Mouse (Mus musculus) forebrain, embryonic 10.5 days (tissue): Measurements from ENCODE around the gene Nuak1. TPM values are rescaled to one million over a fixed set of nuclear protein-coding genes. Genes with fewer than 3 reads are reported as not detected.
"Not testable (repeated sequence)": the region's sequence is repeated elsewhere in the genome, so short reads cannot be mapped to it uniquely, and the experiment has no call there.

Experiments
- DNase-seq: peaks from one replicate; pipeline ENCODE4 v3.0.0-alpha.2; 2017; ENCODE audit warnings: low spot score; ENCODE audit errors: extremely low spot score
- H3K27ac ChIP-seq: fragments of 300-500 bp; sonication (generic); 2 replicates; pipeline ENCODE4 v1.5.1; 2016; ENCODE audit warnings: mild to moderate bottlenecking
- H3K27me3 ChIP-seq: fragments of 300-500 bp; sonication (generic); 2 replicates; pipeline ENCODE4 v1.6.1; 2016; ENCODE audit warnings: mild to moderate bottlenecking; ENCODE audit not compliant: poor library complexity, severe bottlenecking
- H3K36me3 ChIP-seq: fragments of 300-500 bp; sonication (generic); replicated peaks from 2 replicates; pipeline ENCODE4 v1.6.1; 2016; ENCODE audit warnings: mild to moderate bottlenecking, moderate library complexity
- H3K4me1 ChIP-seq: fragments of 300-500 bp; sonication (generic); 2 replicates; pipeline ENCODE4 v1.6.1; 2016
- H3K4me3 ChIP-seq: fragments of 300-500 bp; sonication (generic); 2 replicates; pipeline ENCODE4 v1.5.1; 2016; ENCODE audit warnings: mild to moderate bottlenecking, moderate library complexity
- H3K9me3 ChIP-seq: fragments of 300-500 bp; sonication (generic); 2 replicates; pipeline ENCODE4 v1.6.1; 2016; ENCODE audit warnings: mild to moderate bottlenecking, moderate library complexity
- WGBS: fragments of 180-500 bp; shearing (Covaris S2); methylation state at CpG from one replicate; pipeline ENCODE4 v1.1.7; 2016; 5-methylcytosine and 5-hydroxymethylcytosine counted together
- polyA plus RNA-seq: library from polyadenylated mRNA; unstranded; fragments of >200 nt; fragmentation: Nextera tagmentation; extraction: Ambion mirVana; gene quantifications from 2 replicates; pipeline ENCODE4 v1.2.1, GENCODE M21; 2016

Nuak1 gene
- polyA plus RNA-seq = 2.1 and 2.4 TPM in 2 replicates

GRCm38 (mm10) chr10:84440541-84441433, at the start of gene Nuak1:
Gene Nuak1, minus strand, starts transcription at chr10:84440597.
- Histone ChIP-seq H3K27ac (peak within 1 kb of the TSS; percentile 100), H3K36me3 (no peaks in the 10 kb centered on the region), H3K9me3 (no peaks in the 10 kb centered on the region), H3K27me3 (no peaks in the 10 kb centered on the region), H3K4me3 (peak within 1 kb of the TSS; percentile 70), H3K4me1 (peaks cover 97% of the 10 kb centered on the region)
- DNase-seq = peak; percentile 84
- WGBS = under 1% methylated on average over 86 of the region's 94 CpGs

- H3K36me3 ChIP-seq = no peaks in the 10 kb centered on the region
- H3K27me3 ChIP-seq = no peaks in the 10 kb centered on the region
- H3K9me3 ChIP-seq = no peaks in the 10 kb centered on the region
- no peak overlapping the region for H3K27ac ChIP-seq
- 94% methylated on average over 5 of the region's 5 CpGs for WGBS
- no peaks in the 10 kb centered on the region for H3K4me1 ChIP-seq
- no peak for DNase-seq
- no peak overlapping the region for H3K4me3 ChIP-seq
These were observed 49.7 kb upstream of the Nuak1 start for GRCm38 (mm10) chr10:84490115-84490514.

- 36% methylated on average over 6 of the region's 6 CpGs for WGBS
- Histone ChIP-seq H3K27me3 (no peaks in the 10 kb centered on the region), H3K4me3 (no peak overlapping the region), H3K27ac (no peak overlapping the region), H3K36me3 (no peaks in the 10 kb centered on the region), H3K4me1 (no peaks in the 10 kb centered on the region), H3K9me3 (no peaks in the 10 kb centered on the region)
- DNase-seq = peak; percentile 38
These were observed 47.9 kb upstream of the Nuak1 start for GRCm38 (mm10) chr10:84488315-84488714.

DNA sequence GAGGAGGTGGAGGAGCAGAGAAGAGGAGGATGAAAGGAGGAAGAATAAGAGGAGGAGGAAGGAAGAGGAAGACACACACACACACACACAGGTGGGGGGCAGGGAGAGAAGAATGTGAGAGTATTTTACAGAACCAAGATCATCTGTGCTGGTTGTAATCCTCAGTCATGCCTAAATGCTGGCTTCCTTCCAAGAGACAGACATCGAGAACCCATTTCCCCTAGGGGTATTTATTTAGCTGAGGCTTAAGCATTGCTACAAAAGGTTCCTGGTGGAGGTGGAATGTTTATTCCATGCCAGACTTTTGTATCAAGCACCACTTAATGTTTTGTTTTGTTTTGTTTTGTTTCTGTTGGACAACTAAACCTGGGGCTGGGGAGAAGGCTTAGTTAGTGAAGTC, 44.3 kb upstream of the Nuak1 start:
- H3K27me3 ChIP-seq = no peaks in the 10 kb centered on the region
- no peaks in the 10 kb centered on the region for H3K36me3 ChIP-seq
- no peak overlapping the region for H3K4me3 ChIP-seq
- no peak for DNase-seq
- no peak overlapping the region for H3K27ac ChIP-seq
- H3K4me1 ChIP-seq = peaks cover 18% of the 10 kb centered on the region
- H3K9me3 ChIP-seq = no peaks in the 10 kb centered on the region
- WGBS = 82% methylated on average over 1 of the region's 1 CpGs

DNA sequence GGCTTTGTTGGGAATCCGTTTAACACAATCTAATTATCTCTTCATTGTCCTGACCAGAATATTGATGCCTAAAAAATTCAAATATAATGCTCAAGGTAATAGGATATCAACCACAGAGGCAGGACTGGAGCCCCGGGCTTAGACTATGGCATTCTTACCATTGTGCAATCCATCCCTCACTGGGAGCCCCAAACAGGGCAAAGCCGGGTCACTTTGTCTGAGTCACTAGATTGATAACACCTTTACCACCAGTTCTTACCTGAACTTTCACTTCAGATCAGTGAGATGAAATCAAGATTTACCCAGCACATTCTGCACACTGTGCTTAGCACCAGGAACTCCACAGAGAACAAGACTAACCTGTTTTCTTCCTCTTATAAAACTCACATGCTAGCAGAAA, 43.2 kb upstream of the Nuak1 start:
- Histone ChIP-seq H3K4me3 (no peak overlapping the region), H3K27me3 (no peaks in the 10 kb centered on the region), H3K27ac (no peak overlapping the region), H3K36me3 (no peaks in the 10 kb centered on the region), H3K4me1 (peaks cover 29% of the 10 kb centered on the region), H3K9me3 (no peaks in the 10 kb centered on the region)
- no peak for DNase-seq
- 87% methylated on average over 3 of the region's 3 CpGs for WGBS

GRCm38 (mm10) chr10:84483069-84483468, 42.7 kb upstream of the Nuak1 start:
- H3K36me3 ChIP-seq = no peaks in the 10 kb centered on the region
- H3K27ac ChIP-seq = no peak overlapping the region
- no peaks in the 10 kb centered on the region for H3K9me3 ChIP-seq
- no peak for DNase-seq
- no peak overlapping the region for H3K4me3 ChIP-seq
- 84% methylated on average over 2 of the region's 2 CpGs for WGBS
- H3K4me1 ChIP-seq = peaks cover 34% of the 10 kb centered on the region
- H3K27me3 ChIP-seq = no peaks in the 10 kb centered on the region

GRCm38 (mm10) chr10:84482418-84482817, 42.0 kb upstream of the Nuak1 start:
- not testable (repeated sequence) for H3K4me3 ChIP-seq, DNase-seq, H3K27me3 ChIP-seq, H3K36me3 ChIP-seq, H3K27ac ChIP-seq, H3K9me3 ChIP-seq
- 93% methylated on average over 15 of the region's 15 CpGs for WGBS
- H3K4me1 ChIP-seq = peaks cover 40% of the 10 kb centered on the region

GRCm38 (mm10) chr10:84481327-84481671, 40.9 kb upstream of the Nuak1 start:
- H3K4me1 ChIP-seq = peaks cover 51% of the 10 kb centered on the region
- WGBS = 70% methylated on average over 5 of the region's 5 CpGs
- no peaks in the 10 kb centered on the region for H3K27me3 ChIP-seq
- H3K27ac ChIP-seq = peak overlapping the region; percentile 36; the same call in 1 of the 2 replicates
- no peaks in the 10 kb centered on the region for H3K9me3 ChIP-seq
- H3K36me3 ChIP-seq = no peaks in the 10 kb centered on the region
- DNase-seq = no peak
- H3K4me3 ChIP-seq = no peak overlapping the region

GRCm38 (mm10) chr10:84480667-84481326, 40.4 kb upstream of the Nuak1 start:
- Histone ChIP-seq H3K27me3 (no peaks in the 10 kb centered on the region), H3K36me3 (no peaks in the 10 kb centered on the region), H3K4me3 (no peak overlapping the region), H3K9me3 (no peaks in the 10 kb centered on the region), H3K27ac (peak overlapping the region; percentile 36), H3K4me1 (peaks cover 54% of the 10 kb centered on the region)
- 69% methylated on average over 8 of the region's 8 CpGs for WGBS
- no peak for DNase-seq

GRCm38 (mm10) chr10:84480146-84480545, 39.7 kb upstream of the Nuak1 start:
- H3K9me3 ChIP-seq = no peaks in the 10 kb centered on the region
- H3K4me1 ChIP-seq = peaks cover 54% of the 10 kb centered on the region
- DNase-seq = no peak
- no peaks in the 10 kb centered on the region for H3K36me3 ChIP-seq
- no peaks in the 10 kb centered on the region for H3K27me3 ChIP-seq
- peak overlapping the region; percentile 83; the same call in 1 of the 2 replicates for H3K27ac ChIP-seq
- H3K4me3 ChIP-seq = no peak overlapping the region
- WGBS = 57% methylated on average over 4 of the region's 4 CpGs

DNA sequence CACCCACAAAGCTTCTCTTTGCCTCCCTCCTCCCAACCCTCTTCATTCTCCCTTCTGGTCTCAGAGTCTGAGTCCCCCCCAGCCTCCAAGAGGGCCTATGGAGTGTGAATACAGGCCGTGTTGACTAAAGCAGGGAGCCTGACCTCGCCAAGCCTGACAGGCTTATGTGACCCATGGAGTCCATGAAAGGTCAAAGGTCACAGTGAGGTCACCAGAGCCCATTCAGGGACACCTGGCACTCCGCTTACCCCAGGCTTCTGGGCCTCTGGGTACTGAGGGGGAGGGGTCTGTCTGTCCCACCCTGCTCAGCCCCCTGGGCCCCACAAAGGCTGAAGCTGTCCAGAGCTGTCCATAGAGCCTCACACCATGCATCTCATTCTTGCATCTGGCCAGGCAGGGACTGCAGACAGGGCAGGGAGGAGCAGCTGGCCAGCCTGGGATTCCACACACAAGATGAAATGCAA, 37.2 kb upstream of the Nuak1 start:
- no peaks in the 10 kb centered on the region for H3K36me3 ChIP-seq
- DNase-seq = peak; percentile 74
- peak overlapping the region; percentile 83 for H3K27ac ChIP-seq
- peaks cover 54% of the 10 kb centered on the region for H3K4me1 ChIP-seq
- 3% methylated on average over 3 of the region's 3 CpGs for WGBS
- H3K9me3 ChIP-seq = no peaks in the 10 kb centered on the region
- H3K27me3 ChIP-seq = no peaks in the 10 kb centered on the region
- H3K4me3 ChIP-seq = 0 out of 2 replicates have a peak overlapping the region, but pooled peaks have one; percentile 5

- H3K4me3 ChIP-seq = no peak overlapping the region
- H3K36me3 ChIP-seq = no peaks in the 10 kb centered on the region
- no peaks in the 10 kb centered on the region for H3K27me3 ChIP-seq
- no peaks in the 10 kb centered on the region for H3K9me3 ChIP-seq
- no peak for DNase-seq
- WGBS = 63% methylated on average over 4 of the region's 4 CpGs
- peak overlapping the region; percentile 83 for H3K27ac ChIP-seq
- peaks cover 54% of the 10 kb centered on the region for H3K4me1 ChIP-seq
These were observed 36.7 kb upstream of the Nuak1 start for GRCm38 (mm10) chr10:84477045-84477612.
